ENCODE assay signal across 11 mouse cellular contexts in genomic region chr10:61357658-61358057, GRCm38 (mm10). TPM values are rescaled to one million over a fixed set of nuclear protein-coding genes. Genes with fewer than 3 reads are reported as not detected.
A peak's percentile ranks its signal among the peaks of the same experiment; 100 is the strongest.
DNase-seq lines count a peak whose midpoint lies in the region; ATAC-seq and TF ChIP-seq lines count a peak whose summit lies in the region.
"Had no signal": no experiment of that assay in that cellular context is flagged by ENCODE, and none has a peak within 500 bp of the region (broad histone marks: within the 10 kb centered on the region; RNA-seq: fewer than 3 reads in every experiment).

No protein-coding gene starts in this region.

- peaks cover 12% of the 10 kb centered on the region for H3K36me3 ChIP-seq in kidney, embryonic 14.5 days (ENCODE audit: control insufficient read depth, insufficient read depth, low read length)
- H3K36me3 ChIP-seq in heart, embryonic 12.5 days, result peaks cover 41% of the 10 kb centered on the region
- H3K36me3 ChIP-seq in intestine, postnatal 0 days (ENCODE audit: control insufficient read depth, insufficient read depth), result no peaks in the 10 kb centered on the region
- H3K36me3 ChIP-seq in stomach, embryonic 16.5 days (ENCODE audit: control insufficient read depth, insufficient read depth, low read length), result no peaks in the 10 kb centered on the region
- no peaks in the 10 kb centered on the region for H3K36me3 ChIP-seq in midbrain, embryonic 14.5 days (ENCODE audit: control insufficient read depth, insufficient read depth, low read length)
- H3K36me3 ChIP-seq: neural tube, embryonic 15.5 days had no signal

- no peak overlapping the region for H3K4me3 ChIP-seq in kidney, embryonic 14.5 days (ENCODE audit: low read length)
- H3K4me3 ChIP-seq in heart, embryonic 12.5 days, result no peak overlapping the region
- no peak overlapping the region for H3K4me3 ChIP-seq in intestine, postnatal 0 days (ENCODE audit: low read depth, low read length)
- no peak overlapping the region for H3K4me3 ChIP-seq in stomach, embryonic 16.5 days (replicated peaks; ENCODE audit: low read length)
- no peak overlapping the region for H3K4me3 ChIP-seq in midbrain, embryonic 14.5 days (replicated peaks; ENCODE audit: low read depth, low read length)
- H3K4me3 ChIP-seq: left cerebral cortex, adult 2 months; neural tube, embryonic 15.5 days had no signal

- no peak overlapping the region for H3K27ac ChIP-seq in kidney, embryonic 14.5 days (ENCODE audit: low read depth, low read length)
- peak overlapping the region; percentile 29; the same call in 1 of the 2 replicates for H3K27ac ChIP-seq in heart, embryonic 12.5 days (ENCODE audit: poor library complexity, severe bottlenecking)
- H3K27ac ChIP-seq in intestine, postnatal 0 days (ENCODE audit: low read depth, low read length), result no peak overlapping the region
- 0 out of 2 replicates have a peak overlapping the region, but pooled peaks have one; percentile 8 for H3K27ac ChIP-seq in stomach, embryonic 16.5 days (ENCODE audit: low read length)
- no peak overlapping the region for H3K27ac ChIP-seq in midbrain, embryonic 14.5 days (replicated peaks; ENCODE audit: low read depth, low read length)
- H3K27ac ChIP-seq: left cerebral cortex, adult 2 months; neural tube, embryonic 15.5 days had no signal

- H3K9me3 ChIP-seq in kidney, embryonic 14.5 days (ENCODE audit: control insufficient read depth, low read length), result peaks cover 2% of the 10 kb centered on the region; the same call in 1 of the 2 replicates
- H3K9me3 ChIP-seq in heart, embryonic 12.5 days (replicated peaks), result 0 out of 2 replicates have a peak, but pooled peaks cover 4% of the 10 kb centered on the region
- no peaks in the 10 kb centered on the region for H3K9me3 ChIP-seq in intestine, postnatal 0 days (ENCODE audit: control insufficient read depth)
- H3K9me3 ChIP-seq in stomach, embryonic 16.5 days (replicated peaks; ENCODE audit: control insufficient read depth, low read length), result no peaks in the 10 kb centered on the region
- no peaks in the 10 kb centered on the region for H3K9me3 ChIP-seq in midbrain, embryonic 14.5 days (ENCODE audit: control insufficient read depth, low read length)
- H3K9me3 ChIP-seq: neural tube, embryonic 15.5 days had no signal

- WGBS in kidney, embryonic 14.5 days, result 52% methylated on average over 8 of the region's 8 CpGs
- 40% methylated on average over 8 of the region's 8 CpGs for WGBS in heart, embryonic 12.5 days
- WGBS in intestine, postnatal 0 days, result 57% methylated on average over 8 of the region's 8 CpGs
- WGBS in stomach, embryonic 16.5 days, result 42% methylated on average over 8 of the region's 8 CpGs
- WGBS in midbrain, embryonic 14.5 days, result 62% methylated on average over 8 of the region's 8 CpGs

- no peak overlapping the region for H3K9ac ChIP-seq in kidney, embryonic 14.5 days (ENCODE audit: low read depth, low read length)
- no peak overlapping the region for H3K9ac ChIP-seq in heart, embryonic 12.5 days
- no peak overlapping the region for H3K9ac ChIP-seq in intestine, postnatal 0 days (ENCODE audit: low read depth, low read length)
- no peak overlapping the region for H3K9ac ChIP-seq in stomach, embryonic 16.5 days (ENCODE audit: low read length)
- no peak overlapping the region for H3K9ac ChIP-seq in midbrain, embryonic 14.5 days (replicated peaks; ENCODE audit: low read length)
- H3K9ac ChIP-seq: neural tube, embryonic 15.5 days had no signal

- no peaks in the 10 kb centered on the region for H3K27me3 ChIP-seq in kidney, embryonic 14.5 days (ENCODE audit: control insufficient read depth, insufficient read depth, low read length)
- H3K27me3 ChIP-seq in heart, embryonic 12.5 days (replicated peaks), result no peaks in the 10 kb centered on the region
- H3K27me3 ChIP-seq in intestine, postnatal 0 days (replicated peaks; ENCODE audit: control insufficient read depth, insufficient read depth, low read length), result no peaks in the 10 kb centered on the region
- H3K27me3 ChIP-seq in stomach, embryonic 16.5 days (ENCODE audit: control insufficient read depth, insufficient read depth, low read length), result no peaks in the 10 kb centered on the region
- no peaks in the 10 kb centered on the region for H3K27me3 ChIP-seq in midbrain, embryonic 14.5 days (ENCODE audit: control insufficient read depth, insufficient read depth, low read length)
- H3K27me3 ChIP-seq: neural tube, embryonic 15.5 days had no signal

- peak; percentile 28 for DNase-seq in kidney, postnatal 14 days
- no peak for DNase-seq in midbrain, embryonic 14.5 days
- DNase-seq in liver, result no peak
- DNase-seq: embryo, embryonic 11 days; thymus, postnatal 4 days had no signal

- no peaks in the 10 kb centered on the region for H3K4me1 ChIP-seq in kidney, embryonic 14.5 days (ENCODE audit: control insufficient read depth, insufficient read depth, low read length)
- H3K4me1 ChIP-seq in heart, embryonic 12.5 days (replicated peaks), result peaks cover 23% of the 10 kb centered on the region
- no peaks in the 10 kb centered on the region for H3K4me1 ChIP-seq in intestine, postnatal 0 days (replicated peaks; ENCODE audit: control insufficient read depth, insufficient read depth, low read length)
- H3K4me1 ChIP-seq in stomach, embryonic 16.5 days (ENCODE audit: control insufficient read depth, insufficient read depth, low read length), result 0 out of 2 replicates have a peak, but pooled peaks cover 13% of the 10 kb centered on the region
- H3K4me1 ChIP-seq in midbrain, embryonic 14.5 days (ENCODE audit: control insufficient read depth, insufficient read depth, low read length), result no peaks in the 10 kb centered on the region

- H3K4me2 ChIP-seq in kidney, embryonic 14.5 days (replicated peaks; ENCODE audit: low read depth, low read length), result no peak overlapping the region
- H3K4me2 ChIP-seq in heart, embryonic 12.5 days, result no peak overlapping the region
- H3K4me2 ChIP-seq in intestine, postnatal 0 days (replicated peaks; ENCODE audit: low read depth), result no peak overlapping the region
- no peak overlapping the region for H3K4me2 ChIP-seq in stomach, embryonic 16.5 days (ENCODE audit: low read depth, low read length)
- no peak overlapping the region for H3K4me2 ChIP-seq in midbrain, embryonic 14.5 days (ENCODE audit: low read length)
- H3K4me2 ChIP-seq: neural tube, embryonic 15.5 days had no signal

- 0 out of 2 replicates have a peak, but pooled peaks have one; percentile 20 for TF ChIP-seq CTCF in intestine, postnatal 0 days (IDR thresholded peaks at IDR 0.05; ENCODE audit: low read depth)

- ATAC-seq in kidney, embryonic 14.5 days (ENCODE audit: low FRiP score, low TSS enrichment), result no peak; the same call in 1 of the 2 replicates
- 0 out of 2 replicates have a peak, but pooled peaks have one; percentile 19 for ATAC-seq in heart, embryonic 12.5 days (ENCODE audit: insufficient number of reproducible peaks, low FRiP score)
- no peak for ATAC-seq in intestine, postnatal 0 days
- peak; percentile 41; the same call in 1 of the 2 replicates for ATAC-seq in stomach, embryonic 16.5 days (ENCODE audit: insufficient read depth, low FRiP score)
- no peak for ATAC-seq in midbrain, embryonic 14.5 days (ENCODE audit: low FRiP score, low TSS enrichment)

RNA-seq across cellular contexts. Expression of gene Pald1, which starts 25.7 kb away (rescaled TPM):
- polyA plus RNA-seq in kidney, embryonic 14.5 days (2014; fragmentation: Nextera tagmentation; extraction: Ambion mirVana), result 14.9 and 25.5 TPM in 2 replicates
- polyA plus RNA-seq in heart, embryonic 12.5 days (2016; fragmentation: Nextera tagmentation; extraction: Ambion mirVana), result 33.9 and 37.4 TPM in 2 replicates
- 4.1 and 4.4 TPM in 2 replicates for polyA plus RNA-seq in intestine, postnatal 0 days (2015; fragmentation: Nextera tagmentation; extraction: Ambion mirVana)
- polyA plus RNA-seq in stomach, embryonic 16.5 days (2015; fragmentation: Nextera tagmentation; extraction: Ambion mirVana), result 17.0 and 18.1 TPM in 2 replicates
- polyA plus RNA-seq in midbrain, embryonic 14.5 days (2014; fragmentation: Nextera tagmentation; extraction: Ambion mirVana), result 16.5 and 18.7 TPM in 2 replicates

Comparison
In these comparisons a context has a peak if more than half of its experiments do, and no peak if none do; other contexts are left out.
1. ATAC-seq: peak in heart, embryonic 12.5 days (single experiment) and stomach, embryonic 16.5 days (single experiment); none in kidney, embryonic 14.5 days (single experiment), intestine, postnatal 0 days (single experiment) and midbrain, embryonic 14.5 days (single experiment).
2. H3K27ac ChIP-seq: peak in heart, embryonic 12.5 days (single experiment) and stomach, embryonic 16.5 days (single experiment); none in kidney, embryonic 14.5 days (single experiment), intestine, postnatal 0 days (single experiment) and midbrain, embryonic 14.5 days (single experiment).